Mouse (Mus musculus) liver, adult 2 months (tissue): ENCODE results near the gene Fkbp11.

Source experiments
- CTCF ChIP-seq: fragments of 200-500 bp; IDR thresholded peaks from 2 replicates; pipeline ENCODE4 v1.5.1; 2011; ENCODE audit warnings: low read depth, low read length, control low read depth
- POLR2A ChIP-seq: fragments of 200-500 bp; IDR thresholded peaks from 2 replicates; pipeline ENCODE4 v1.6.1; 2011; ENCODE audit warnings: low read length, control low read depth; ENCODE audit not compliant: insufficient read depth; ENCODE audit errors: extremely low read depth

- TF ChIP-seq CTCF (no peak), POLR2A (no peak)
Observed at GRCm38 (mm10) chr15:98733370-98733769, 5.4 kb upstream of the Fkbp11 start.
